Mouse (Mus musculus) liver, embryonic 15.5 days (tissue): Measurements from ENCODE around the gene Nup210. TPM values are rescaled to one million over a fixed set of nuclear protein-coding genes. Genes with fewer than 3 reads are reported as not detected.

ENCODE experiments used
- ATAC-seq: fragments of 200-750 bp; cut with Nextera tagmentation; 2 replicates; pipeline ENCODE4 v1.8.0; 2017; ENCODE audit warnings: moderate number of reproducible peaks, mild to moderate bottlenecking, moderate library complexity; ENCODE audit not compliant: insufficient read depth
- H3K27ac ChIP-seq: fragments of 300-500 bp; sonication (generic); replicated peaks from 2 replicates; pipeline ENCODE4 v1.5.1; 2015; ENCODE audit warnings: mild to moderate bottlenecking, inconsistent platforms
- H3K27me3 ChIP-seq: fragments of 300-500 bp; sonication (generic); 2 replicates; pipeline ENCODE4 v1.6.1; 2015; ENCODE audit warnings: mild to moderate bottlenecking, inconsistent platforms
- H3K36me3 ChIP-seq: fragments of 300-500 bp; sonication (generic); replicated peaks from 2 replicates; pipeline ENCODE4 v1.6.1; 2015; ENCODE audit warnings: moderate library complexity, mild to moderate bottlenecking, inconsistent platforms
- H3K4me1 ChIP-seq: fragments of 300-500 bp; sonication (generic); replicated peaks from 2 replicates; pipeline ENCODE4 v1.6.1; 2015; ENCODE audit warnings: inconsistent platforms
- H3K4me2 ChIP-seq: fragments of 300-500 bp; sonication (generic); 2 replicates; pipeline ENCODE4 v1.6.1; 2015; ENCODE audit warnings: moderate library complexity, mild to moderate bottlenecking, inconsistent platforms
- H3K4me3 ChIP-seq: fragments of 300-500 bp; sonication (generic); replicated peaks from 2 replicates; pipeline ENCODE4 v1.5.1; 2015; ENCODE audit warnings: mild to moderate bottlenecking, inconsistent platforms
- H3K9ac ChIP-seq: fragments of 300-500 bp; sonication (generic); 2 replicates; pipeline ENCODE4 v1.6.1; 2015; ENCODE audit warnings: moderate library complexity, mild to moderate bottlenecking, inconsistent platforms
- H3K9me3 ChIP-seq: fragments of 300-500 bp; sonication (generic); replicated peaks from 2 replicates; pipeline ENCODE4 v1.6.1; 2016; ENCODE audit warnings: inconsistent platforms
- WGBS: fragments of 180-500 bp; shearing (Covaris S2); methylation state at CpG from one replicate; pipeline ENCODE4 v1.1.7; 2015; ENCODE audit warnings: mixed read lengths; ENCODE audit not compliant: insufficient replicate concordance; 5-methylcytosine and 5-hydroxymethylcytosine counted together
- polyA plus RNA-seq: library from polyadenylated mRNA; unstranded; fragments of >200 nt; fragmentation: Nextera tagmentation; extraction: Ambion mirVana; gene quantifications from 2 replicates; pipeline ENCODE4 v1.2.1, GENCODE M21; 2015

The Nup210 gene
- polyA plus RNA-seq, 1 experiment from 2014 or later = 32.0 TPM

- no peaks in the 10 kb centered on the region for H3K9me3 ChIP-seq
- no peak overlapping the region for H3K4me3 ChIP-seq
- WGBS = 78% methylated on average over 4 of the region's 4 CpGs
- no peak overlapping the region for H3K9ac ChIP-seq
- ATAC-seq = no peak
- peaks cover 47% of the 10 kb centered on the region for H3K4me1 ChIP-seq
- H3K27ac ChIP-seq = no peak overlapping the region
- H3K36me3 ChIP-seq = no peaks in the 10 kb centered on the region
- H3K4me2 ChIP-seq = no peak overlapping the region
- no peaks in the 10 kb centered on the region for H3K27me3 ChIP-seq
These were observed 117.5 kb downstream of the Nup210 start for GRCm38 (mm10) chr6:90999176-90999575.

- Histone ChIP-seq H3K36me3 (no peaks in the 10 kb centered on the region), H3K4me2 (no peak overlapping the region), H3K27me3 (no peaks in the 10 kb centered on the region), H3K9ac (no peak overlapping the region), H3K27ac (no peak overlapping the region), H3K9me3 (no peaks in the 10 kb centered on the region), H3K4me3 (no peak overlapping the region), H3K4me1 (peaks cover 38% of the 10 kb centered on the region)
- 75% methylated on average over 3 of the region's 3 CpGs for WGBS
- no peak for ATAC-seq
These were observed 119.6 kb downstream of the Nup210 start for GRCm38 (mm10) chr6:90997025-90997424.

- ATAC-seq = no peak
- WGBS = 66% methylated on average over 2 of the region's 2 CpGs
- H3K9ac ChIP-seq = no peak overlapping the region
These were observed 120.4 kb downstream of the Nup210 start for GRCm38 (mm10) chr6:90996181-90996580.

GRCm38 (mm10) chr6:90988648-90989317 lies 127.8 kb downstream of the Nup210 start, which contains the start of gene Iqsec1:
Iqsec1 (minus strand) TSS chr6:90988685.
- Histone ChIP-seq H3K27me3 (peaks cover 47% of the 10 kb centered on the region), H3K4me2 (peak within 1 kb of the TSS; percentile 100), H3K36me3 (no peaks in the 10 kb centered on the region), H3K4me1 (peaks cover 64% of the 10 kb centered on the region), H3K27ac (peak within 1 kb of the TSS; percentile 82), H3K9ac (peak within 1 kb of the TSS; percentile 62), H3K9me3 (no peaks in the 10 kb centered on the region), H3K4me3 (peak within 1 kb of the TSS; percentile 73)
- WGBS = under 1% methylated on average over 39 of the region's 39 CpGs
- ATAC-seq = peak; percentile 91

More at GRCm38 (mm10) chr6:90996181-90996580, 120.4 kb downstream of the Nup210 start:
- Histone ChIP-seq H3K27me3 (no peaks in the 10 kb centered on the region), H3K27ac (no peak overlapping the region), H3K4me2 (no peak overlapping the region), H3K36me3 (no peaks in the 10 kb centered on the region), H3K4me1 (peaks cover 31% of the 10 kb centered on the region), H3K9me3 (no peaks in the 10 kb centered on the region), H3K4me3 (no peak overlapping the region)

GRCm38 (mm10) chr6:90988299-90988625 lies 128.4 kb downstream of the Nup210 start:
- peak overlapping the region; percentile 100 for H3K4me2 ChIP-seq
- no peaks in the 10 kb centered on the region for H3K9me3 ChIP-seq
- peak; percentile 29 for ATAC-seq
- peak overlapping the region; percentile 62 for H3K9ac ChIP-seq
- peak overlapping the region; percentile 82; the same call in 1 of the 2 replicates for H3K27ac ChIP-seq
- under 1% methylated on average over 49 of the region's 59 CpGs for WGBS
- H3K36me3 ChIP-seq = no peaks in the 10 kb centered on the region
- peaks cover 64% of the 10 kb centered on the region for H3K4me1 ChIP-seq
- peak overlapping the region; percentile 73 for H3K4me3 ChIP-seq
- peaks cover 50% of the 10 kb centered on the region for H3K27me3 ChIP-seq

- ATAC-seq = no peak
These were observed 128.9 kb downstream of the Nup210 start for GRCm38 (mm10) chr6:90987561-90988298.

GRCm38 (mm10) chr6:90984101-90984500 lies 132.5 kb downstream of the Nup210 start:
- H3K9me3 ChIP-seq = no peaks in the 10 kb centered on the region
- H3K4me3 ChIP-seq = no peak overlapping the region
- H3K27me3 ChIP-seq = peaks cover 56% of the 10 kb centered on the region
- no peak overlapping the region for H3K4me2 ChIP-seq
- ATAC-seq = no peak
- WGBS = 31% methylated on average over 3 of the region's 3 CpGs
- no peak overlapping the region for H3K27ac ChIP-seq
- no peaks in the 10 kb centered on the region for H3K36me3 ChIP-seq
- H3K9ac ChIP-seq = no peak overlapping the region
- peaks cover 47% of the 10 kb centered on the region for H3K4me1 ChIP-seq

More at GRCm38 (mm10) chr6:90987561-90988298, 128.9 kb downstream of the Nup210 start:
- 0 out of 2 replicates have a peak overlapping the region, but pooled peaks have one; percentile 33 for H3K27ac ChIP-seq
- peaks cover 55% of the 10 kb centered on the region for H3K27me3 ChIP-seq
- H3K9me3 ChIP-seq = no peaks in the 10 kb centered on the region
- H3K36me3 ChIP-seq = no peaks in the 10 kb centered on the region
- peaks cover 62% of the 10 kb centered on the region for H3K4me1 ChIP-seq
- peak overlapping the region; percentile 100 for H3K4me2 ChIP-seq
- H3K4me3 ChIP-seq = peak overlapping the region; percentile 73
- under 1% methylated on average over 76 of the region's 76 CpGs for WGBS
- peak overlapping the region; percentile 62 for H3K9ac ChIP-seq

GRCm38 (mm10) chr6:90974279-90974678 lies 142.3 kb downstream of the Nup210 start:
- 61% methylated on average over 2 of the region's 2 CpGs for WGBS
- H3K27me3 ChIP-seq = peaks cover 2% of the 10 kb centered on the region; the same call in 1 of the 2 replicates

GRCm38 (mm10) chr6:90969341-90969871 lies 147.2 kb downstream of the Nup210 start:
- Histone ChIP-seq H3K4me1 (no peaks in the 10 kb centered on the region), H3K9ac (no peak overlapping the region), H3K9me3 (no peaks in the 10 kb centered on the region), H3K4me3 (no peak overlapping the region), H3K4me2 (no peak overlapping the region), H3K36me3 (no peaks in the 10 kb centered on the region), H3K27me3 (no peaks in the 10 kb centered on the region; the same call in 1 of the 2 replicates), H3K27ac (no peak overlapping the region)
- 26% methylated on average over 2 of the region's 2 CpGs for WGBS
- ATAC-seq = no peak

More at GRCm38 (mm10) chr6:90974279-90974678, 142.3 kb downstream of the Nup210 start:
- no peak overlapping the region for H3K27ac ChIP-seq
- H3K4me3 ChIP-seq = no peak overlapping the region
- no peak for ATAC-seq
- no peaks in the 10 kb centered on the region for H3K9me3 ChIP-seq
- no peaks in the 10 kb centered on the region for H3K36me3 ChIP-seq
- no peak overlapping the region for H3K9ac ChIP-seq
- no peaks in the 10 kb centered on the region for H3K4me1 ChIP-seq
- H3K4me2 ChIP-seq = no peak overlapping the region
